Mouse (Mus musculus) right cerebral cortex, postnatal 10 days (tissue): ENCODE measurements at regions not wholly inside any gene's neighbourhood (a gene's known extent, or its start where the extent isn't known, plus 50 kb on each side); places are given as distances from the start of the nearest gene placed in this dataset.

Experiments
- DNase-seq, 2 experiments: peaks; one replicate each; pipeline ENCODE4 v3.0.0; 2021; ENCODE audit warnings: low spot score in 2 of 2

DNA sequence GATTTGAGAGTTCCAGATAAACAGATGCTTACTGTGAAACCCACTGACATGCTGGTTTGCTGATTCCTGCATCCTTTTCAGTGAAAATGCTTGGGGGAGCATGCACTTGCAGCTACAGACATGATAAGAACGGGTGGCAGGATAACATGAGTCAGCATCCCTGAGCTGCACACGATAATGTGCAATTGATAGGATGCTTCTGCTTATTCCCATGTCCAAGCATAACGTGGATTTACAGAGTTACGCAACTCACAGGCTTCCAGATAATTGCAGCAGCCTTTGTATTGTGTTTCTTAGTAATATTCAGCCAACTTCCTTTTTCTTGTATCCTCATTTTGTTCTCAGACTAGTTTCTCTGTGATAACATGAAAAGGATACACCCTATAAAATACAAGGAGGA, 245.7 kb downstream of the Flrt2 start:
- no peak for DNase-seq

- no peak for DNase-seq
These were observed 248.5 kb downstream of the Flrt2 start for GRCm38 (mm10) chr12:95940465-95941012.

GRCm38 (mm10) chr12:95959786-95960504, 267.9 kb downstream of the Flrt2 start:
- no peak for DNase-seq

DNA sequence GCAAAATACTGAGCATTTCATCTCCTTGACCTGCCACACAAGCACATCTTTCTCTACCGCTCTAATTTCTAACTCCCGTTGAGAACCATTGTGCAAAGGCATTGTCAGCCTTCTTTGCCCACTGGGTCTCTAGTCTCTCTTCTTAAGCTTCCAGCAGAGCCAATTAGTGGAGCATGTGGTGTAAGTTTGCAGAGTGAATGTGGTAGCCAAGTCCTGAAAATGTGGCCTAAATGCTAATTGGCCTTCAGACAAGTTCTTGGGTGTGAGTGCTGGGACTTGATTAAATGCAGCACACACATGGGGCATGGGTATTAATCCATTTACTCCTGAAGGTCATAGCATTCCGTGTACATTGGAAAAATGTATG, 268.5 kb downstream of the Flrt2 start:
- DNase-seq: peak; percentile 18 to 22

GRCm38 (mm10) chr12:95962817-95963216, 270.8 kb downstream of the Flrt2 start:
- no peak for DNase-seq

- no peak for DNase-seq
These were observed 296.8 kb downstream of the Flrt2 start for GRCm38 (mm10) chr12:95988669-95989288.

GRCm38 (mm10) chr12:95994963-95995362, 302.9 kb downstream of the Flrt2 start:
- no peak for DNase-seq

DNA sequence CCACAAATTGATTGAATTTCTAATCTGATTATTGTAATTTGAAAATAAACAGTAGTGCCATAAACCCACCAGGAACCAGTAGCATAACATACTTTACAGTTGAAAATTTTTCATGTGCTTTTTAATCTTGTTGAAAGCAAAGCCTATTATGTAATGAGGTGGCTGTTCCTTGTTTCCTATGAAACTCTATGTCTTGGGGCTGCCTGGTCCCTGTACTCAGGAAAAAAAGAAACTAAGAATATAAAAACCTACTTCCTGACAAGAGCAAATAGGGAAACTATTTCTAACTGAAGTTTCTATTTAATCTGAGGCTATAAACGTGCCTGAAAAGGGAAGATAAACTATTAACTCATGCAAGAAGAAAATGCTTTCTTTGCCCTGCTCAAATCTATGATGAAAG, 338.2 kb downstream of the Flrt2 start:
- DNase-seq: no peak

GRCm38 (mm10) chr12:96075365-96075764, 383.3 kb downstream of the Flrt2 start:
- DNase-seq: no peak

DNA sequence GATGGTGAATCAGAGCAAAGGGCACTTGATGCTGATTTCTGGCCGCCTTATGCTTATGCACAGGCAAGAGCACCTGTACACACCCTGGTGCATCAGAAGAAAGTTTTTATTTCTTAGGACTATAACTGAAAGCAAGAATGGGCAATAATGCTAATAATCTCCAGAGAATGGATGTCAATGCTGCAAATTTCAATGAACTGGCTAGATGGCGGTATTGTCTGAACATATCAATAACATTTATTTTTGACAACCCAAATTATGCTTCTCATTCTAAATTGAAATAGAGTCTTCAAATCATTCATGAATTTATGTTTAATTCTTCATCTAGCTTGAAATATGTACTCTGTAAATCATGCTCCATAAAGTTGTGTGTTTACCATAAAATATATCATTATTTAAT, 399.0 kb downstream of the Flrt2 start:
- no peak for DNase-seq

DNA sequence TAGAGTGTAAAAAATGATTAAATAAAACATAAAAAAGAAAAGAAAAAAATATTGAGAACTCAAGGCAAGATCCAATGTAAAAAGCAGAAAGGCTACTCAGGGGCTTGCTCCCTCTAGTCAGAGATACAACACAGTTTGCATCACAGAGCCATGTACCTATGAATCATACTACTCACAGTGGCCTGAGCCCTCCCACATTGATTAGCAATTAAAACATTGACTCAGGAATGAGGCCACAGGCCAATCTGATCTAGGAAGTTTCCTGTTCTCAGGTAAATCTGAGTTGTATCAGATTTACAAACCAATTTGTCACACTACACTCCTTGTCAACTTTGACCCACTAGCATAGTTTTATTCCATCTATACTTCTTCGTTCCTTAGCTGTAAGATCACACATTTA, 414.2 kb downstream of the Flrt2 start:
- no peak for DNase-seq

GRCm38 (mm10) chr12:96114727-96115379, 422.8 kb downstream of the Flrt2 start:
- DNase-seq: peak; percentile 19 to 24

DNA sequence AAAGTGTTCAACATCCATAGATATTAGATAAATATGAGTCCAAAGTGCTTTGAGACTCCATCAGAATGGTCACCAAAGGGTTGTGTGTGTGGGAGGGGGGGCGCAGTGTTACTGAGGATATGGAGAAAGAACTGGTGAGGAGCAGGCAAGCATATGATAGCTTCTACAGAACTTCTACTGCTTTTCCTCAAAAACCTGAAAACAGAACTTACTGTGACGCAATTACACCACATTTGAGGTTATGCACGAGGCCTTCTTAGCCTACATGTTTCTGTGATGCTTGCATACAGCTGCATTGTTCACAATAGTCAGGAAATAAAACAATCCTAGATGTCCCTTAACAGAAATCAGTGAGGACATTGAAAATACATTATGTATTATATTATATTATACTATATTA, 425.5 kb downstream of the Flrt2 start:
- DNase-seq: no peak

GRCm38 (mm10) chr12:96124156-96124931, 432.3 kb downstream of the Flrt2 start:
- no peak for DNase-seq

DNA sequence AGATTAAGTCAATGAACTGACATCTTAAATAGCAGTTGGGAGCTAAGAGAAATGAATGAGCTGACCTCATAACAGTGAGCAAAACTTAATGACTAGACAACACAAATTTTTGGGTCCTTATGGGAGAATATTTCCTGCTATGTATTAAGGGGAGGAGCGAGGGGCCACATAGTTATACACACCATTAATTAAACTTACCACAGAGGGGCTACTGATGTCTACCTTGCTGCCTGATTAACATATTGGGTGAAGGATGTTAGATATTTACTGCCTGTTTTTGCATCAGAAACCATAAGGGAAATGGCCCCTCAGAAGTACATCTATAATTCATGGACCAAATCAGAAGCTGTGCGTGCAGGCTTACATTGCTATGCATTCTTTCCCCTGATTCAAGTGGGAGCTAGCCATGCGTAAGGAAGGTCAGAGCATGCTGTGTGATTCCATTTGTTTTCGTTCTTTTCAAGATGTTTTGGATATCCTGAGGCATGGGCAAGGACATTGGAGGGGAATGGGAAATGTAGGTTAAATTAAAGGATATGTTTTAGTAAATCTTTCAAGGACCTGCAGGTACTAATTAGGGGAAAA, 437.9 kb downstream of the Flrt2 start:
- no peak for DNase-seq

GRCm38 (mm10) chr12:96130796-96131512, 438.9 kb downstream of the Flrt2 start:
- DNase-seq: no peak

DNA sequence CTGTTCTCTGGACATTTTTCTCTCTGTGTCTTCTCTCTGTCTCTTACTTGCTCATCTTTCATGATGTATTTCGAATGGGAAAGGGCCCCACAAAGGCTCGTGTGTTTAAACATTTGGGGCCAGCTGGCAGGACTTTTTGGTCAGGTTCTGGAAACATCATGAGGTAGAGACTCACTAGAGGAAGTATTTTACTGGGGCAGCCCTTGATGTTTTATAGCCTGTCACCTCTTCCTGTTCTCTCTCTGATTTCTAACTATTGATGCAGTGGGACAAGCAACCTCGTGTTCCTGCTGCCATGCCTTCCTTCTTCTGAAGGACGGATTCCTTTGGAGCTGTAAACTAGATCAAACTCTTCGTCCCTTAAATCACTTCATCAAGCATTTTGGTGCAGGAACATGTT, 442.1 kb downstream of the Flrt2 start:
- no peak for DNase-seq

DNA sequence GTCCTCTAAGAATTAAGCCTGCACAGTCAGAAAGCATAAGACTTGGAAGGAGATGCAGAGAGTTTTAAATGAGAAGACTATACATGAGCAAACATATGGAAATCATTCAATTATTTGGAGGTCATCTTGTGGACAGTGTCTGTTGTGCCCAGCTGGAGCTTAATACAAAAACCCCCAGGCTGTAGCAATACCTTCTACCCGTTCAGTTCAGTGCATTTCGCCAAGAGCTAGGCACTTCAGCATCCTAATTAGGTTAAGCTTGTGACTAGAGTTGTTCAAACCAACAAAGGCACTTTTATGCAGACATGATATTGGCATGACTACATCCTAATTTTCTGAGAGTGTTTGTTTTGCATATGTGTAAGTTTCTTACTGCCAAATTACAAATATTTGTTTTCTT, 449.7 kb downstream of the Flrt2 start:
- DNase-seq: no peak

DNA sequence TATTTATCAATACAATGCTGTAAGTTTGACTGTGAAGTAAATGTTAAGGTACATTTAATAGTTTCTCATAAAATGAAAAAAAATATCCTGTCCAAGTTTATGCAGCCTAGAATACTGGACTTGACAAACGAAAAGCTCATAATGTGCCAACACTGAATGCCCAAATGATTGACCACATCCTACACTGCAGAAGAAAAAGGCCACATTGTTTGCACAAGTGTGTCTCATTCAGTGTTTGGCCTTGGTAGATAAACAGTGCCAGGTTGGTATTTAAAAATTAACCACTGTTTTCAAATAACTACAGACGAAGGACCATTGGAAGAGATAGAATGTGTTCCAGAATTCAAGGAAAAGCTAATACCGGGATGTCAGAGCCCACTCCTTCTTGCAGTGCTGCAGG, 462.1 kb downstream of the Flrt2 start:
- no peak for DNase-seq

DNA sequence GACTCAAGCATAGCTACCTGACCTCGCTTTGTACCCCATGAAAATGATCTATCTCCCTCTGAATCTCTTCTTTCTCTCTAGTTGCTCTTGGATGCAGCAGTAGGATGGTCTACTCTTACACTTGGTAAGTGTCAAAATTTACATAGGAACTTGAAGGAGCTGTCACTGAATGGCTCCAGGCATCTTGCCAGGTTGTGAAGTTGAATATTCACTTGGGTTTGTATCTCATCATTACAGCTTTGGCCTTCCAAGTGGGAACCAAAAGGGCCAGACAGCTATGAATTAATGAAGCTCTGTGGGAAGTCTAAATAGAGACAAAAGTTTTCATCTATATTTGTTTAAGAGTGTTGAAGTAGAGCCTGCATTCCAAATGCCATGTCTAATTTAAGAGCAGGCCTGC, 475.5 kb downstream of the Flrt2 start:
- DNase-seq: peak; percentile 21 to 29

GRCm38 (mm10) chr12:96198928-96199327, 506.9 kb downstream of the Flrt2 start:
- no peak for DNase-seq
